Mouse (Mus musculus) C2C12 (cell line): ENCODE measurements at regions not wholly inside any gene's neighbourhood (a gene's known extent, or its start where the extent isn't known, plus 50 kb on each side); places are given as distances from the start of the nearest gene placed in this dataset.

Source experiments
- H3K27me3 ChIP-seq: one replicate; pipeline ENCODE4 v1.6.1; 2011; ENCODE audit not compliant: control insufficient read depth, insufficient read depth, insufficient read length
- H3K36me3 ChIP-seq: one replicate; pipeline ENCODE4 v1.6.1; 2011; ENCODE audit not compliant: control insufficient read depth, insufficient read depth
- H3K4me3 ChIP-seq: one replicate; pipeline ENCODE4 v1.5.1; 2011; ENCODE audit warnings: mild to moderate bottlenecking, control low read depth; ENCODE audit not compliant: poor library complexity, insufficient read depth, severe bottlenecking
- H3K79me2 ChIP-seq: one replicate; pipeline ENCODE4 v1.6.1; 2011; ENCODE audit not compliant: control insufficient read depth, insufficient read depth
- H3K79me3 ChIP-seq: one replicate; pipeline ENCODE4 v1.6.1; 2011; ENCODE audit warnings: low read depth, control low read depth
- H3ac ChIP-seq: one replicate; pipeline ENCODE3; 2011; ENCODE audit warnings: low read depth; ENCODE audit not compliant: control insufficient read depth, insufficient read length
- CEBPB ChIP-seq: IDR thresholded peaks from one replicate; pipeline ENCODE4 v1.6.1; 2011; ENCODE audit warnings: low read depth, mild to moderate bottlenecking, control low read depth, moderate library complexity
- CTCF ChIP-seq: IDR thresholded peaks from one replicate; pipeline ENCODE4 v1.5.1; 2011; ENCODE audit not compliant: control insufficient read depth, insufficient read depth, insufficient read length
- FOSL1 ChIP-seq: IDR thresholded peaks from one replicate; pipeline ENCODE4 v1.8.0; 2011; ENCODE audit warnings: mild to moderate bottlenecking, low read length; ENCODE audit not compliant: poor library complexity, insufficient read depth, severe bottlenecking
- MAX ChIP-seq: IDR thresholded peaks from one replicate; pipeline ENCODE4 v1.6.1; 2011; ENCODE audit warnings: mild to moderate bottlenecking, control low read depth
- MYOD1 ChIP-seq: IDR thresholded peaks from one replicate; pipeline ENCODE4 v1.6.1; 2011; ENCODE audit warnings: low read depth; ENCODE audit not compliant: control insufficient read depth, insufficient read length
- MYOG ChIP-seq: IDR thresholded peaks from one replicate; pipeline ENCODE4 v1.6.1; 2011; ENCODE audit not compliant: control insufficient read depth, insufficient read length; ENCODE audit errors: extremely low read depth
- USF1 ChIP-seq: IDR thresholded peaks from one replicate; pipeline ENCODE4 v1.6.1; 2011; ENCODE audit warnings: low read depth, mild to moderate bottlenecking, control low read depth, moderate library complexity

DNA sequence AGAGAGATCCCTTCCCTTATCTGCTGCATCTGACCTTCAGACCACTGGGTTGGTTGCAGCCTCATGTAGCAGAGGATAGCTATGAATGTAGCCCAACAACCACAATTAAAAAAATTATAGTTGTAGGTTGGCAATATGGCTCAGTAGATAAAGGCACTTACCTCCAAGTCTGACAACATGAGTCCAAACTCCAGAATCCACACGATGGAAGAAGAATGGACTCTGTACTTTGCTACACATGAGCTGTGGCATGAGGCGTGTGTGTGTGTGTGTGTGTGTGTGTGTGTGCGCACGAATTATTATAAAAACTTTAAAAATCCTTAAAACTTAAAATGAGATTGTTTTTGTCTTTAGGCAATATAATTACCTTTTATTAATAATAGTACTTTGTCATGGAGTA, 163.2 kb upstream of the Pik3r1 start:
- H3K27me3 ChIP-seq, result no peaks in the 10 kb centered on the region
- no peak overlapping the region for H3ac ChIP-seq
- H3K4me3 ChIP-seq, result no peak overlapping the region
- no peaks in the 10 kb centered on the region for H3K79me2 ChIP-seq
- no peak for TF ChIP-seq CTCF
- no peaks in the 10 kb centered on the region for H3K36me3 ChIP-seq
- H3K79me3 ChIP-seq, result no peaks in the 10 kb centered on the region

DNA sequence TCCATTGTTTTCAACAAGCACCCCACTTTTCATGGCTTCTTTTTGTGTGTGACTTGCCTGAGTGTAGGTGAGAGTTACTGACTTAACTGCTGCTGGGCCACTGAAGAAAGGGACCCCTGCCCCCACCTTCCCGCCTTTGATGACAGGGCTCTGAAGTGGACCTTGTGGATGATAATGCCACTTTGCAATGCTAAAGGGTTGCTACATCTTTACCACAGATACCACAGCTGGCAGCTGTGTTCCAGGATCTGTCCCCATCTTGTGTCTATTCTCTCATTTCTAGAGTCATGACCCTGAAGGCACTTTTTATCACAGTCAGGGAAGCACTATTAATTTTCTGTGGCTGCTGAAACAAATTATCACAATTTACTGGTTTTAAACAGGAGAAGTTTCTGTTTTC, 163.9 kb upstream of the Pik3r1 start:
- Histone ChIP-seq H3K36me3 (no peaks in the 10 kb centered on the region), H3K4me3 (no peak overlapping the region), H3K27me3 (no peaks in the 10 kb centered on the region), H3ac (no peak overlapping the region), H3K79me2 (no peaks in the 10 kb centered on the region), H3K79me3 (no peaks in the 10 kb centered on the region)
- TF ChIP-seq USF1 (no peak), MAX (no peak)

DNA sequence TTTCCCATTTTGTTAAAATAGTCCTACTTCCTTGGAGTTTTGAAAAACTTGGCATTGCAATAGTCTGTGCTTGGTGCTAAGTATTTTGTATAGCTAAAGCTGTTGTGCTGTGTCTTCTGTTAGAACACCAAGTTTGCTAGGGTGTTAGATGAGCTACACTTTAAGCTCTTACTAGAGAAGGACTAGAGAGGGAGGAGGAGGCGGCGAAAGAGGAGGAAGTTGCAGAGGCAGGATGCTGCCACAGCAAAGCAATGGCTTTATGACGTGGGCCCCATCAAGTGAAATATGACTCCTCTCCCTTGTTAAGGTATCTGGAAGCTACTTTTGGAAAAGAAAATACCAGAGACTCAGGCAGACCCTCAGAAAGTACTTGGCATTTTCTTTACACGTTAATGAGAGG, 167.8 kb upstream of the Pik3r1 start:
- Histone ChIP-seq H3K36me3 (no peaks in the 10 kb centered on the region), H3K79me2 (no peaks in the 10 kb centered on the region), H3K79me3 (no peaks in the 10 kb centered on the region)

DNA sequence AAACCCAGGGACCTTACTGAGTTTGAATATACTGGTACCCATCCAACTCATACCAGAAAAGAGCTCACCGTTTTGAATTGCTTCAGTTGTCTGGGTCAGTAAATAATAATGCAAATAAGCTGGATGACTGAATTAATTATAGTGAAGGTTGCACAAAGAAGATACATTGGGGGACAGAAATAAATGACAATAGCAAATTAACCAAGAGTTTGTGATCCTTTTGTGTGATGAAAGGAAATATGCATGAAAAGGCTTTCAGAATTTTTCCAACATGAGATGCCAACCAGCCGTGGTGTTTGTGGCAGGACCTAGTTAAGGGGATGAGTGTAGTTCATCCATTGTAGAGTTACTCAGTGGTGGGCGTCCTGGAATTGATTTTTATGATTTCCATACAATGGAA, 186.5 kb upstream of the Pik3r1 start:
- TF ChIP-seq MYOG (no peak), CEBPB (no peak), FOSL1 (no peak), MYOD1 (no peak), USF1 (no peak), CTCF (no peak), MAX (no peak)
- no peak overlapping the region for H3ac ChIP-seq
- H3K27me3 ChIP-seq, result no peaks in the 10 kb centered on the region
- H3K79me3 ChIP-seq, result no peaks in the 10 kb centered on the region
- H3K79me2 ChIP-seq, result no peaks in the 10 kb centered on the region
- H3K4me3 ChIP-seq, result no peak overlapping the region
- H3K36me3 ChIP-seq, result no peaks in the 10 kb centered on the region

More for the DNA sequence above, 167.8 kb upstream of the Pik3r1 start:
- no peak overlapping the region for H3K4me3 ChIP-seq
- H3K27me3 ChIP-seq, result no peaks in the 10 kb centered on the region
- no peak for TF ChIP-seq MAX
- no peak for TF ChIP-seq MYOG
- no peak for TF ChIP-seq FOSL1
- TF ChIP-seq CEBPB, result no peak
- TF ChIP-seq CTCF, result no peak
- no peak for TF ChIP-seq MYOD1
- TF ChIP-seq USF1, result no peak
- no peak overlapping the region for H3ac ChIP-seq

DNA sequence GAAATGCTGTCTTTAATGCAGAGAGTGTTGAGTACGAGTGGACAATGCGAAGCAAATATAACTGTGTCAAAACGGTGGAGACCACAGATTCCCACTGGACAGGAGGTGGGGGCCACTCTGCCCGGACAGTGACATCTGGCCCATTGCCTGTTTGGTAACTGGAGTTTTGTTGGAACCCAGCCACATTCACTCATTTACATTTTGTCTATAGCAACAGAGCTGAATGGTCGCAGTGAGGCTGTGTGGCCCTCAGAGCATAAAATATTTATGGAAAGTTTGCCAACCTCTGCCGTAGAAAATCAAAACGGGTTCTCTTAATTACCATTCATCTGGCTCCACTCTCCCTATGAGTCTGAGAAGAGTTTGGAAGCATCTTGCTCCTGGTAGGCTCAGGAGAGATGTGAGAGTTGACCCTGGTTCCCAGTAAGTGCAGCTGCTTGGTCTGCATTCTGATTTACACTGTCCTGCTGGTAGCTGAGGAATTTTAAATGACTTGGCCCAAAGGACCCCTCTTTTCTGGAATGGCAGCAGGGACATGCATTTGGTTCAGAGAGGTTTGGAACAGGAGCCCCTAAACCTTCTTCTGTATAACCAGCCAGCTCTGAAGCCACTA, 187.9 kb upstream of the Pik3r1 start:
- Histone ChIP-seq H3K79me3 (no peaks in the 10 kb centered on the region), H3K4me3 (no peak overlapping the region), H3K36me3 (no peaks in the 10 kb centered on the region), H3K27me3 (no peaks in the 10 kb centered on the region), H3K79me2 (no peaks in the 10 kb centered on the region), H3ac (no peak overlapping the region)
- TF ChIP-seq MAX, result no peak
- no peak for TF ChIP-seq MYOD1
- TF ChIP-seq CTCF, result no peak
- TF ChIP-seq MYOG, result no peak
- no peak for TF ChIP-seq FOSL1
- no peak for TF ChIP-seq USF1
- TF ChIP-seq CEBPB, result no peak

DNA sequence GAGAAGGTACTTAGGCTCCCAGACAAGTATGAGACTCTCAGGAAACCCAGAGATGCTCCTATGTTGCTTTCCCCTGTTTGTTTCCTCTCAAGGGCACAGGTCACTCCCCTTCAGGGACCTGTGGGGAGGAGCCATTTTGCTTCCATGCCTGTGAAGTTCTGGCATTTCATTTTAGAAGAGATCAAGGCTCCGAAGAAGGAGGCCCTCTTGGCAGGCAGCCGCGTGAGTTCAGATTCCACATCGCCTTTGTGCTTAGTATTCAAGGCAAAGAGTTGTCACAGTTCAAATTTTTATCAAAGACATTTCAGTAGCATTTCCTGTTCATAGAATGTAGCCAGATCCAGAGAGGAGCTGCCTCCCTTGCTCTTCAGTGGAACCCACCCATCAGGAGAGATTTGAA, 189.8 kb upstream of the Pik3r1 start:
- Histone ChIP-seq H3K79me2 (no peaks in the 10 kb centered on the region), H3ac (no peak overlapping the region), H3K27me3 (no peaks in the 10 kb centered on the region), H3K36me3 (no peaks in the 10 kb centered on the region), H3K4me3 (no peak overlapping the region), H3K79me3 (no peaks in the 10 kb centered on the region)
- no peak for TF ChIP-seq USF1
- TF ChIP-seq MAX, result no peak
- no peak for TF ChIP-seq FOSL1
- no peak for TF ChIP-seq CEBPB
- no peak for TF ChIP-seq CTCF
- TF ChIP-seq MYOG, result no peak
- no peak for TF ChIP-seq MYOD1
